8 mouse cellular contexts compared by ENCODE assay signal in the genomic region with DNA sequence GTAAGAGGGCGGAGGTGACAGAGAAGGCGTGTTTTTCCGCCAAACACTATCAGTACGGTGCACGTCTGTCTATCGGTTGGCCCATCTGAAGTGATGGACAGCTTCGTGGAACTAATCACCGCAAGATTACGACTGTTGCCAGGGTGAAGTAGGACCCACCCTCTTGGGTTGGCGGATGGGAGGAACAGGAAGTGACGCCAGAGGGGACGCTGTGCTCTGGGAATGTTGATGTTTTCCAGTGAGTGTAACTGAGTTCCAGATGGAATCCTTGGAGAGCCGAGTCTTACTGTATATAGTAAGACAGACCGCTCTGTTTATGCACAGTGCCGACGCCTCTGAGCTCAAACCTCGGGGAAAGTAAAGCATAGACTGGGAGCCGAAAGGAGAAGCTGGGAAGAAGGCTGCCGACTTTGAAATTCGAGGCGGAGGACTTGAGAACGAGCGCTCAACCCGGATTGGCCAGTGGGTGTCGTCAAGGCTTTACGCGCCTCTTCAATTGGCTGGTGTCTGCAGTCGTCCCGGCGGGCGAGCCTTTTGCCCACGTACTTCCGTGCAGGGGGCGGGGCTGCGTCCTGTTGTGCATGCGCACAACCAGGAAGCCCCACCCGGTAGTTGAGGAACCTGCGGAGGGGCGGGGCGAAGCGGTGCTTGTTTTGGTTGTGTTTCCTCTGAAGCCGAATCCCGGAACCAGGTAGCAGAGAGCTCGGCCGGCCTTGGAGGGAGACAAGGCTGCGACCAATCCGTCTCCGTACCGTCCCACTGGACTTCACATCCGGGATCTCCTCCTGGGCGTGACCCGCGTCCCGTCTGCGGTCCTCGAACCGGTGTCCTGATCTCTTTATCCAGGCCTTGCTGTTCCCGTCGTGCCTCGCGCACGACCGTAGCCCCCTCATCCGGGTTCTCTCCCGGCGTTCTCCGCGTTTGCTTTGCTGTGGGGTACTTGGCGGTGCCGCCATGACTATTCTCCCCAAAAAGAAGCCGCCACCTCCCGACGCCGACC. TPM values are rescaled to one million over a fixed set of nuclear protein-coding genes. Genes with fewer than 3 reads are reported as not detected.
DNase-seq lines count a peak whose midpoint lies in the region; ATAC-seq and TF ChIP-seq lines count a peak whose summit lies in the region.

Gene Otud5 (plus strand): TSS at position 202 of the 1,000 bp plus-strand sequence.

- H3K9me3 ChIP-seq in hindbrain, embryonic 13.5 days: no peaks in the 10 kb centered on the region

- POLR2A ChIA-PET in Patski (lab: Charles Lee): no interaction called here

- CTCF ChIA-PET in Patski (lab: Charles Lee): no interaction called here

- TF ChIP-seq CTCF in Patski (IDR thresholded peaks at IDR 0.05): no peak

- peak; percentile 88 for ATAC-seq in Patski
- peak; percentile 98 for ATAC-seq in hindbrain, embryonic 13.5 days (ENCODE audit: low FRiP score)

- no peaks in the 10 kb centered on the region for H3K27me3 ChIP-seq in Patski
- no peaks in the 10 kb centered on the region for H3K27me3 ChIP-seq in hindbrain, embryonic 13.5 days

- H3K4me1 ChIP-seq in hindbrain, embryonic 13.5 days (replicated peaks): peaks cover 29% of the 10 kb centered on the region

- H3K27ac ChIP-seq in hindbrain, embryonic 13.5 days: peak within 1 kb of the TSS; percentile 90

- DNase-seq in Patski (ENCODE audit: low read depth, low spot score): peak; percentile 70
- DNase-seq in cerebellum, postnatal 14 days: peak; percentile 94 to 95
- peak; percentile 90 to 93 for DNase-seq in frontal cortex, postnatal 14 days (ENCODE audit: low spot score in 2 of 2)
- peak; percentile 73 to 74 for DNase-seq in layer of hippocampus, postnatal 25 days (ENCODE audit: extremely low spot score in 1 of 2, low spot score in 1 of 2)
- peak; percentile 96 for DNase-seq in lung, postnatal 25 days (ENCODE audit: low spot score)
- peak; percentile 89 for DNase-seq in retina, embryonic 14.5 days (ENCODE audit: low spot score)
- peak; percentile 97 for DNase-seq in thymus, postnatal 4 days

- WGBS in hindbrain, embryonic 13.5 days: 19% methylated on average over 63 of the region's 74 CpGs

- H3K9ac ChIP-seq in hindbrain, embryonic 13.5 days: peak within 1 kb of the TSS; percentile 87

- peak within 1 kb of the TSS; percentile 74 for H3K4me2 ChIP-seq in hindbrain, embryonic 13.5 days

- no peaks in the 10 kb centered on the region for H3K36me3 ChIP-seq in hindbrain, embryonic 13.5 days

- peak within 1 kb of the TSS; percentile 74 for H3K4me3 ChIP-seq in hindbrain, embryonic 13.5 days

- in situ Hi-C loops in Patski (cut with MboI; ENCODE audit: low pct_unique_long_range_greater_than_20kb): no loop called here

RNA-seq across cellular contexts. Expression of gene Otud5, which starts in this region (rescaled TPM):
- polyA plus RNA-seq in Patski (2021): 83.0 TPM
- polyA plus RNA-seq in hindbrain, embryonic 13.5 days (2015; fragmentation: Nextera tagmentation; extraction: Ambion mirVana): 44.2 and 48.3 TPM in 2 replicates
- 10 to 100 TPM; 75.8 to 85.3 TPM for total RNA-seq in layer of hippocampus, postnatal 25 days (2021)

Comparison
In these comparisons a context has a peak if more than half of its experiments do, and no peak if none do; other contexts are left out.
1. Peak in every context shown above with its lines: DNase-seq, ATAC-seq, H3K4me3 ChIP-seq and H3K27ac ChIP-seq.